Mouse (Mus musculus) embryonic fibroblast, embryonic 13.5 days (primary cell): ENCODE results near the gene Rab3il1.

Experiments used
- CTCF ChIP-seq: IDR thresholded peaks from 2 replicates; pipeline ENCODE4 v1.5.1; 2011; ENCODE audit warnings: mild to moderate bottlenecking, control low read depth, low read length, moderate library complexity, borderline replicate concordance; ENCODE audit not compliant: insufficient read depth
- POLR2A ChIP-seq: IDR thresholded peaks from 2 replicates; pipeline ENCODE4 v1.6.1; 2011; ENCODE audit warnings: low read depth, mild to moderate bottlenecking, control low read depth, low read length, moderate library complexity

DNA sequence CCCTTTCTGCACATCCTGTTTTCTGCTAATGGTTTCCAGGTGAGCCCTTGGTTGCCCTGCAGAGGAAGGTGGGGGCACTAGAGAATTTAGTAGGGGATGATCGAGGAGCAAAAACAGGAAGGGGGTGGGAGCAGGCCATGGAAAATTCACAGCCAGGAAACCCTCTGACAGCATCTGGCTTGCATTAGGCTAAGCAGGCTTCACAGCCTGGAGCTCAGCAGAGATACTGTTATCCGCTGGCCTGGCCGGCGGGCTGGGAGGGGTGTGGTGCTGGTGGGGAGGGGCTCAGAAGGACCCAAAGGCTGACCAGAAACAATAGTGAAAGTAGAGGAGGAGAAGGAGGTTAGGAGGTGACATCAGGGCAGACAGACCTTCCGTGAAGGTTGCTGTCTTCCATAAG lies 12.4 kb downstream of the Rab3il1 start:
- TF ChIP-seq CTCF (no peak), POLR2A (0 out of 2 replicates have a peak, but pooled peaks have one; percentile 23)
